Mouse (Mus musculus): ENCODE data around the gene Pafah1b1. TPM values are rescaled to one million over a fixed set of nuclear protein-coding genes. Genes with fewer than 3 reads are reported as not detected.

Pafah1b1 gene
- polyA plus RNA-seq, 1 experiment = 28.8 TPM

- TF ChIP-seq POLR2A (IDR thresholded peaks at IDR 0.05; ENCODE audit: borderline replicate concordance, extremely low read depth, low read depth, low read length) = no peak
- no peak for TF ChIP-seq CTCF (IDR thresholded peaks at IDR 0.05; ENCODE audit: insufficient read depth, low read length)
- Histone ChIP-seq H3K4me3 (replicated peaks; ENCODE audit: extremely low read depth, low read depth, low read length) (no peak overlapping the region), H3K4me1 (ENCODE audit: control insufficient read depth, insufficient read depth, low read length) (peaks cover 2% of the 10 kb centered on the region; the same call in 1 of the 2 replicates)
- no peak for DNase-seq
- WGBS = 28% methylated on average over 1 of the region's 1 CpGs
Observed at GRCm38 (mm10) chr11:74692151-74692550, 32.3 kb downstream of the Pafah1b1 start.

GRCm38 (mm10) chr11:74675156-74675555 is 49.3 kb downstream of the Pafah1b1 start:
- no peak for TF ChIP-seq CTCF (IDR thresholded peaks at IDR 0.05; ENCODE audit: insufficient read depth, low read length)
- TF ChIP-seq POLR2A (IDR thresholded peaks at IDR 0.05; ENCODE audit: borderline replicate concordance, extremely low read depth, low read depth, low read length) = no peak
- 72% methylated on average over 4 of the region's 4 CpGs for WGBS
- H3K4me1 ChIP-seq (ENCODE audit: control insufficient read depth, insufficient read depth, low read length) = no peaks in the 10 kb centered on the region; the same call in 1 of the 2 replicates
- DNase-seq = no peak
- H3K4me3 ChIP-seq (replicated peaks; ENCODE audit: extremely low read depth, low read depth, low read length) = no peak overlapping the region

- 94% methylated on average over 8 of the region's 8 CpGs for WGBS
- Histone ChIP-seq H3K4me1 (ENCODE audit: control insufficient read depth, insufficient read depth, low read length) (no peaks in the 10 kb centered on the region; the same call in 1 of the 2 replicates), H3K4me3 (replicated peaks; ENCODE audit: extremely low read depth, low read depth, low read length) (no peak overlapping the region)
- TF ChIP-seq CTCF (IDR thresholded peaks at IDR 0.05; ENCODE audit: insufficient read depth, low read length) (no peak), POLR2A (IDR thresholded peaks at IDR 0.05; ENCODE audit: borderline replicate concordance, extremely low read depth, low read depth, low read length) (no peak)
- no peak for DNase-seq
Observed at GRCm38 (mm10) chr11:74674713-74675112, 49.8 kb downstream of the Pafah1b1 start.

- TF ChIP-seq POLR2A (IDR thresholded peaks at IDR 0.05; ENCODE audit: borderline replicate concordance, extremely low read depth, low read depth, low read length) (no peak), CTCF (IDR thresholded peaks at IDR 0.05; ENCODE audit: insufficient read depth, low read length) (no peak)
- no peak for DNase-seq
- WGBS = 85% methylated on average over 1 of the region's 1 CpGs
- Histone ChIP-seq H3K4me1 (ENCODE audit: control insufficient read depth, insufficient read depth, low read length) (no peaks in the 10 kb centered on the region; the same call in 1 of the 2 replicates), H3K4me3 (replicated peaks; ENCODE audit: extremely low read depth, low read depth, low read length) (no peak overlapping the region)
Observed at GRCm38 (mm10) chr11:74673561-74673960, 50.9 kb downstream of the Pafah1b1 start.

GRCm38 (mm10) chr11:74672901-74673513 is 51.5 kb downstream of the Pafah1b1 start:
- no peak for DNase-seq
- TF ChIP-seq CTCF (IDR thresholded peaks at IDR 0.05; ENCODE audit: insufficient read depth, low read length) = no peak
- TF ChIP-seq POLR2A (IDR thresholded peaks at IDR 0.05; ENCODE audit: borderline replicate concordance, extremely low read depth, low read depth, low read length) = no peak
- Histone ChIP-seq H3K4me3 (replicated peaks; ENCODE audit: extremely low read depth, low read depth, low read length) (no peak overlapping the region), H3K4me1 (ENCODE audit: control insufficient read depth, insufficient read depth, low read length) (no peaks in the 10 kb centered on the region; the same call in 1 of the 2 replicates)
- WGBS = 62% methylated on average over 6 of the region's 6 CpGs

GRCm38 (mm10) chr11:74671839-74672238 is 52.6 kb downstream of the Pafah1b1 start:
- Histone ChIP-seq H3K4me1 (ENCODE audit: control insufficient read depth, insufficient read depth, low read length) (no peaks in the 10 kb centered on the region; the same call in 1 of the 2 replicates), H3K4me3 (replicated peaks; ENCODE audit: extremely low read depth, low read depth, low read length) (no peak overlapping the region)
- no peak for TF ChIP-seq CTCF (IDR thresholded peaks at IDR 0.05; ENCODE audit: insufficient read depth, low read length)
- no peak for TF ChIP-seq POLR2A (IDR thresholded peaks at IDR 0.05; ENCODE audit: borderline replicate concordance, extremely low read depth, low read depth, low read length)
- WGBS = 85% methylated on average over 5 of the region's 5 CpGs
- DNase-seq = no peak

GRCm38 (mm10) chr11:74671013-74671412 is 53.5 kb downstream of the Pafah1b1 start:
- no peaks in the 10 kb centered on the region; the same call in 1 of the 2 replicates for H3K4me1 ChIP-seq (ENCODE audit: control insufficient read depth, insufficient read depth, low read length)
- 80% methylated on average over 1 of the region's 1 CpGs for WGBS
- no peak for DNase-seq

GRCm38 (mm10) chr11:74670151-74670550 is 54.3 kb downstream of the Pafah1b1 start:
- DNase-seq = no peak
- no peak for TF ChIP-seq CTCF (IDR thresholded peaks at IDR 0.05; ENCODE audit: insufficient read depth, low read length)
- TF ChIP-seq POLR2A (IDR thresholded peaks at IDR 0.05; ENCODE audit: borderline replicate concordance, extremely low read depth, low read depth, low read length) = no peak
- no peak overlapping the region for H3K4me3 ChIP-seq (replicated peaks; ENCODE audit: extremely low read depth, low read depth, low read length)
- H3K4me1 ChIP-seq (ENCODE audit: control insufficient read depth, insufficient read depth, low read length) = no peaks in the 10 kb centered on the region; the same call in 1 of the 2 replicates

More at GRCm38 (mm10) chr11:74671013-74671412, 53.5 kb downstream of the Pafah1b1 start:
- no peak for TF ChIP-seq POLR2A (IDR thresholded peaks at IDR 0.05; ENCODE audit: borderline replicate concordance, extremely low read depth, low read depth, low read length)
- H3K4me3 ChIP-seq (replicated peaks; ENCODE audit: extremely low read depth, low read depth, low read length) = no peak overlapping the region

- Histone ChIP-seq H3K4me1 (ENCODE audit: control insufficient read depth, insufficient read depth, low read length) (no peaks in the 10 kb centered on the region; the same call in 1 of the 2 replicates), H3K4me3 (replicated peaks; ENCODE audit: extremely low read depth, low read depth, low read length) (no peak overlapping the region)
- TF ChIP-seq POLR2A (IDR thresholded peaks at IDR 0.05; ENCODE audit: borderline replicate concordance, extremely low read depth, low read depth, low read length) = no peak
- no peak for DNase-seq
- 78% methylated on average over 2 of the region's 2 CpGs for WGBS
Observed at GRCm38 (mm10) chr11:74668971-74669370, 55.5 kb downstream of the Pafah1b1 start.

- TF ChIP-seq CTCF (IDR thresholded peaks at IDR 0.05; ENCODE audit: insufficient read depth, low read length) (no peak), POLR2A (IDR thresholded peaks at IDR 0.05; ENCODE audit: borderline replicate concordance, extremely low read depth, low read depth, low read length) (no peak)
- H3K4me3 ChIP-seq (replicated peaks; ENCODE audit: extremely low read depth, low read depth, low read length) = no peak overlapping the region
- DNase-seq = no peak
- H3K4me1 ChIP-seq (ENCODE audit: control insufficient read depth, insufficient read depth, low read length) = no peaks in the 10 kb centered on the region
- WGBS = 87% methylated on average over 5 of the region's 5 CpGs
Observed at GRCm38 (mm10) chr11:74668466-74668865, 56.0 kb downstream of the Pafah1b1 start.
